Mouse (Mus musculus): ENCODE measurements at regions not wholly inside any gene's neighbourhood (a gene's known extent, or its start where the extent isn't known, plus 50 kb on each side); places are given as distances from the start of the nearest gene placed in this dataset.
A peak's percentile ranks its signal among the peaks of the same experiment; 100 is the strongest.

GRCm38 (mm10) chr5:106003321-106004291, 127.2 kb downstream of the Zfp326 start:
- no peaks in the 10 kb centered on the region for H3K27me3 ChIP-seq (ENCODE audit: control insufficient read depth, insufficient read depth, low read length)
- H3K4me3 ChIP-seq (replicated peaks; ENCODE audit: insufficient read depth, low read depth, low read length), result no peak overlapping the region
- no peaks in the 10 kb centered on the region for H3K4me1 ChIP-seq (ENCODE audit: control insufficient read depth, insufficient read depth, low read length)
- 40% methylated on average over 28 of the region's 28 CpGs for WGBS
- no peak for TF ChIP-seq CTCF (IDR thresholded peaks at IDR 0.05; ENCODE audit: borderline replicate concordance, insufficient read depth, low read depth, low read length)
- no peak for TF ChIP-seq POLR2A (IDR thresholded peaks at IDR 0.05; ENCODE audit: borderline replicate concordance, insufficient read depth, low read length)
- H3K27ac ChIP-seq (ENCODE audit: insufficient read depth, low read length), result no peak overlapping the region
- peak in 1 of 2 experiments; percentile 45 for DNase-seq

- DNase-seq, result peak; percentile 62 to 68
- H3K4me3 ChIP-seq (replicated peaks; ENCODE audit: insufficient read depth, low read depth, low read length), result no peak overlapping the region
- no peak overlapping the region for H3K27ac ChIP-seq (ENCODE audit: insufficient read depth, low read length)
- 13% methylated on average over 7 of the region's 7 CpGs for WGBS
- TF ChIP-seq CTCF (IDR thresholded peaks at IDR 0.05; ENCODE audit: borderline replicate concordance, insufficient read depth, low read depth, low read length) (peak; percentile 66), POLR2A (IDR thresholded peaks at IDR 0.05; ENCODE audit: borderline replicate concordance, insufficient read depth, low read length) (no peak)
- no peaks in the 10 kb centered on the region for H3K4me1 ChIP-seq (ENCODE audit: control insufficient read depth, insufficient read depth, low read length)
- H3K27me3 ChIP-seq (ENCODE audit: control insufficient read depth, insufficient read depth, low read length), result no peaks in the 10 kb centered on the region
These were observed 126.0 kb downstream of the Zfp326 start for GRCm38 (mm10) chr5:106002330-106002729.

- no peak for DNase-seq
- Histone ChIP-seq H3K4me1 (ENCODE audit: control insufficient read depth, insufficient read depth, low read length) (peaks cover 7% of the 10 kb centered on the region), H3K27me3 (ENCODE audit: control insufficient read depth, insufficient read depth, low read length) (no peaks in the 10 kb centered on the region), H3K4me3 (replicated peaks; ENCODE audit: insufficient read depth, low read depth, low read length) (no peak overlapping the region), H3K27ac (ENCODE audit: insufficient read depth, low read length) (no peak overlapping the region)
- TF ChIP-seq POLR2A (IDR thresholded peaks at IDR 0.05; ENCODE audit: borderline replicate concordance, insufficient read depth, low read length) (no peak), CTCF (IDR thresholded peaks at IDR 0.05; ENCODE audit: borderline replicate concordance, insufficient read depth, low read depth, low read length) (no peak)
- 94% methylated on average over 1 of the region's 1 CpGs for WGBS
These were observed 117.9 kb downstream of the Zfp326 start for GRCm38 (mm10) chr5:105994218-105994617.

GRCm38 (mm10) chr5:105993066-105993760, 116.8 kb downstream of the Zfp326 start:
- Histone ChIP-seq H3K27me3 (ENCODE audit: control insufficient read depth, insufficient read depth, low read length) (no peaks in the 10 kb centered on the region), H3K4me1 (ENCODE audit: control insufficient read depth, insufficient read depth, low read length) (peaks cover 7% of the 10 kb centered on the region), H3K4me3 (replicated peaks; ENCODE audit: insufficient read depth, low read depth, low read length) (peak overlapping the region; percentile 5), H3K27ac (ENCODE audit: insufficient read depth, low read length) (peak overlapping the region; percentile 52)
- TF ChIP-seq POLR2A (IDR thresholded peaks at IDR 0.05; ENCODE audit: borderline replicate concordance, insufficient read depth, low read length) (no peak), CTCF (IDR thresholded peaks at IDR 0.05; ENCODE audit: borderline replicate concordance, insufficient read depth, low read depth, low read length) (no peak)
- 13% methylated on average over 15 of the region's 15 CpGs for WGBS
- peak; percentile 91 to 92 for DNase-seq

- DNase-seq, result no peak
- Histone ChIP-seq H3K4me1 (ENCODE audit: control insufficient read depth, insufficient read depth, low read length) (peaks cover 7% of the 10 kb centered on the region), H3K27ac (ENCODE audit: insufficient read depth, low read length) (no peak overlapping the region), H3K4me3 (replicated peaks; ENCODE audit: insufficient read depth, low read depth, low read length) (no peak overlapping the region), H3K27me3 (ENCODE audit: control insufficient read depth, insufficient read depth, low read length) (no peaks in the 10 kb centered on the region)
- 97% methylated on average over 12 of the region's 12 CpGs for WGBS
- TF ChIP-seq POLR2A (IDR thresholded peaks at IDR 0.05; ENCODE audit: borderline replicate concordance, insufficient read depth, low read length) (no peak), CTCF (IDR thresholded peaks at IDR 0.05; ENCODE audit: borderline replicate concordance, insufficient read depth, low read depth, low read length) (no peak)
These were observed 114.4 kb downstream of the Zfp326 start for GRCm38 (mm10) chr5:105990777-105991176.

GRCm38 (mm10) chr5:105986401-105986800, 110.0 kb downstream of the Zfp326 start:
- TF ChIP-seq POLR2A (IDR thresholded peaks at IDR 0.05; ENCODE audit: borderline replicate concordance, insufficient read depth, low read length) (no peak), CTCF (IDR thresholded peaks at IDR 0.05; ENCODE audit: borderline replicate concordance, insufficient read depth, low read depth, low read length) (peak; percentile 63; the same call in 1 of the 2 replicates)
- no peaks in the 10 kb centered on the region for H3K27me3 ChIP-seq (ENCODE audit: control insufficient read depth, insufficient read depth, low read length)
- WGBS, result 25% methylated on average over 7 of the region's 7 CpGs
- peak; percentile 54 to 73 for DNase-seq
- no peak overlapping the region for H3K4me3 ChIP-seq (replicated peaks; ENCODE audit: insufficient read depth, low read depth, low read length)
- no peak overlapping the region for H3K27ac ChIP-seq (ENCODE audit: insufficient read depth, low read length)
- H3K4me1 ChIP-seq (ENCODE audit: control insufficient read depth, insufficient read depth, low read length), result no peaks in the 10 kb centered on the region

GRCm38 (mm10) chr5:105983131-105983530, 106.8 kb downstream of the Zfp326 start:
- no peaks in the 10 kb centered on the region for H3K4me1 ChIP-seq (ENCODE audit: control insufficient read depth, insufficient read depth, low read length)
- H3K4me3 ChIP-seq (replicated peaks; ENCODE audit: insufficient read depth, low read depth, low read length), result no peak overlapping the region
- 77% methylated on average over 5 of the region's 5 CpGs for WGBS
- no peak overlapping the region for H3K27ac ChIP-seq (ENCODE audit: insufficient read depth, low read length)
- H3K27me3 ChIP-seq (ENCODE audit: control insufficient read depth, insufficient read depth, low read length), result no peaks in the 10 kb centered on the region
- no peak for DNase-seq
- TF ChIP-seq CTCF (IDR thresholded peaks at IDR 0.05; ENCODE audit: borderline replicate concordance, insufficient read depth, low read depth, low read length) (no peak), POLR2A (IDR thresholded peaks at IDR 0.05; ENCODE audit: borderline replicate concordance, insufficient read depth, low read length) (no peak)

Data from cerebellum, adult 2 months (tissue).